Mouse (Mus musculus) heart, embryonic 14.5 days (tissue): ENCODE data around the gene Kif26b. TPM values are rescaled to one million over a fixed set of nuclear protein-coding genes. Genes with fewer than 3 reads are reported as not detected.

Source experiments
- polyA plus RNA-seq: library from polyadenylated mRNA; unstranded; fragments of >200 nt; fragmentation: Nextera tagmentation; extraction: Ambion mirVana; gene quantifications from 2 replicates; pipeline ENCODE4 v1.2.1, GENCODE M21; 2014

Gene Kif26b
- polyA plus RNA-seq, 1 experiment from 2014 or later = 14.4 TPM

Other genes starting within 250 kb of the Kif26b start
- gene Cox20, start 210.0 kb upstream of the Kif26b start, polyA plus RNA-seq = 268 and 299 TPM in 2 replicates
- 294 and 316 TPM in 2 replicates for gene Hnrnpu, start 191.3 kb upstream of the Kif26b start, polyA plus RNA-seq
- gene Efcab2, start 123.0 kb upstream of the Kif26b start, polyA plus RNA-seq = 16.6 and 17.5 TPM in 2 replicates